Mouse (Mus musculus): ENCODE data around the gene Ankmy1.
A peak's percentile ranks its signal among the peaks of the same experiment; 100 is the strongest.

Ankmy1 gene

DNA sequence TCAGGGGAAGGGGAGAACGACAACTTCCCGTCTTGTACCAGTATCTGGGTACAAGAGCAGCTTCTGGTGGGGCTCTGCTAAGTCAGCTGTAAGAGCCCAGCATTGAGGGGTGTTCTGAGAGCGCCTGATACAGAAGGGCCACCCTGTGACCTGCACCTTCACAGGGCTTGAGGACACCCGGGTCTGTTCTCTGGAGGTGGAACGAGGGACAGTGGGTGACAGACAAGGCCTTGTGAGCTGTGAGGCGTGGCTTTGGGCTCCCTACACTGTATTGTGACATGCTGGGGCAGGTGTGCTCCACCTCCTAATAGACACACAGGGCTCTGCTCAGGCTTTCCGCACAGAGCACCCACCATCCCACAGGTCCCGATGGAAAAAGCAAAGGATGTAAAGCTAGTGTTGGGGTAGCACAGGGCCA, 9.0 kb upstream of the Ankmy1 start:
- DNase-seq (ENCODE audit: extremely low spot score, low spot score), result no peak

- peak; percentile 71 for DNase-seq (ENCODE audit: extremely low spot score, low spot score)
These were observed 8.4 kb upstream of the Ankmy1 start for GRCm38 (mm10) chr1:92910925-92911720.

DNA sequence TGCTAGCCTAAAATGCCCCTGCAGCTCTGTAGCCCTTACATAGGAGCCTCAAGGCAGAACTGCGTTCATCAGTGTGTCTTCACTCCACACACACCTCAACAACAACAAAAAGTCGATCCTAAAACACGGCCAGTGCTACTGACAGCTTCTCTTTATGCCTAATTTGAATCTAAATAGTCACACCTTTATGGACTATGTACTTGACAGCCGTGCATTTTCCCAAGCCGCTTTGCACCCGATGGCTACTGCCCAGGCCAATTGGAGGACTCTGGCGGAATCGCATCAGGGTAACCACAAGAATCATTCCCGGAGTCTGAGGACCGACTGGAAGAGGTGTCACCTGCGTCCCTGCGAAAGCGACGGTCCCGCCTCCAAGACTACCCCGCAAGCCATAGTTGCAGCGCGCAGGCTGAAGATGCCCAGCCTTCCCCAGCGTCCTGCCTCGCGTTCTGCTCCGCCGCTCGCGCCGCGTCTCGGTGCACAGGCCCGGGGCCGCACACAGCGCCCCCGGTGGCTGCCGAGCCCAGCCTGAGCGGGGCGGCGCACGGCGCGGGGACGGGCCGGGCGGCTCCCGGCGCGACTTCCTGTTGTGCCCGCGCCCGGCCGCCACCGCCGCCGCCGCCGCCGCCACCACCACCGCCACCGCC, 7.7 kb upstream of the Ankmy1 start, which contains the start of gene Rnpepl1:
Rnpepl1 (plus strand) TSS at position 545 of the 647 bp plus-strand sequence.
- DNase-seq (ENCODE audit: extremely low spot score, low spot score), result peak; percentile 74

GRCm38 (mm10) chr1:92909068-92909467, 6.4 kb upstream of the Ankmy1 start:
- DNase-seq (ENCODE audit: extremely low spot score, low spot score), result no peak

- DNase-seq (ENCODE audit: extremely low spot score, low spot score), result no peak
These were observed 6.0 kb upstream of the Ankmy1 start for GRCm38 (mm10) chr1:92908664-92909063.

- no peak for DNase-seq (ENCODE audit: extremely low spot score, low spot score)
These were observed 5.1 kb upstream of the Ankmy1 start for GRCm38 (mm10) chr1:92907632-92908360.

DNA sequence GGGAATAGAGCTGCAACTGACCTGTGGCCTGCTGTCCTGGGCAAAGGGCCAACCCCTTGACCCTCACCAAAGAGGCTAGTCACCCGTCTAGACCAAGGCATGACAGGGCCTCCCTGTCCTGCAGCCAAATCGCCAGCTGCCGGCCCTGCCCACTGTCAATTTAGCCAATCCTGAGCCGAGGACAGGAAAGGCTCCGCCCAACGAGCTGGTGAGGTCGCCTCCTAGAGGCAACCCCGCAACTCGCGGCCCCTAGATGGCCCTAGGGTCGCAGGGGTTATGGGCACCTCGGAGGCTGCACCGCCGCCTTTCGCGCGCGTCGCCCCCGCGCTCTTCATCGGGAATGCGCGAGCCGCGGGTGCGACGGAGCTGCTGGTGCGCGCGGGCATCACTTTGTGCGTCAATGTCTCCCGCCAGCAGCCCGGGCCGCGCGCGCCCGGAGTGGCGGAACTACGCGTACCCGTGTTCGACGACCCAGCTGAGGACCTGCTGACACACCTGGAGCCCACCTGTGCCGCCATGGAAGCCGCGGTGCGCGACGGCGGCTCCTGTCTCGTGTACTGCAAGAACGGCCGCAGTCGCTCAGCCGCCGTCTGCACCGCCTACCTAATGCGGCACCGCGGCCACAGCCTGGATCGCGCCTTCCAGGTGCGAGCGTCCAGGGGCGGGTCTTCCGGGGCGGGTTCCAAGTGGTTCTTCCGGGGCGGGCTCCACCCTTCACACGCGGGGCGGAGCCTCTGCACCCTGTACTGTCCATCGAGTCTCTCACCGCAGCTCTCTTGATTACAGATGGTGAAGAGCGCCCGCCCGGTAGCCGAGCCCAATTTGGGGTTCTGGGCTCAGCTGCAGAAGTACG, 4.3 kb upstream of the Ankmy1 start, which contains the start of gene Dusp28:
Dusp28 (plus strand) TSS at position 203 of the 853 bp plus-strand sequence.
- DNase-seq (ENCODE audit: extremely low spot score, low spot score), result peak; percentile 88

- no peak for DNase-seq (ENCODE audit: extremely low spot score, low spot score)
These were observed 3.1 kb upstream of the Ankmy1 start for GRCm38 (mm10) chr1:92905703-92906310.

- DNase-seq (ENCODE audit: extremely low spot score, low spot score), result no peak
These were observed 921 bp upstream of the Ankmy1 start for GRCm38 (mm10) chr1:92903627-92904026.

DNA sequence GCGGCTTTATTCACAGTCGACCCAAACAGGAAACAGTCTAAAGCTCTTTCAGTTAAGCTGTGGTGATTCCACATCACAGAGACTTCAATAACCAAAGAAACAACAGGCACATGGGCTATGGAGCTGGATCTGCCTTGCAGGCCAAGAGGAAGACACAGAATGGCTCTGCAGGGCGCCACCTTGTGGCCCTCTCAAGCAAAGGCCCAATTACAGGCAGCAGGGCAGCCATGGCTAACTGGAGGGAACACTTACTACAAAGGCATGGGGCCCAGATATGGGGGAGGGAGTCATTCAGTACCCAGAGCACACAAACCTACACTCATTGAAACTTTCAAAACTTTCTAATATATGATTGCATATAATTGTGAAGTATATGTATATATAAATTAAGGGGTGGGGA, 7.6 kb downstream of the Ankmy1 start:
- peak; percentile 81 for DNase-seq (ENCODE audit: extremely low spot score, low spot score)

DNA sequence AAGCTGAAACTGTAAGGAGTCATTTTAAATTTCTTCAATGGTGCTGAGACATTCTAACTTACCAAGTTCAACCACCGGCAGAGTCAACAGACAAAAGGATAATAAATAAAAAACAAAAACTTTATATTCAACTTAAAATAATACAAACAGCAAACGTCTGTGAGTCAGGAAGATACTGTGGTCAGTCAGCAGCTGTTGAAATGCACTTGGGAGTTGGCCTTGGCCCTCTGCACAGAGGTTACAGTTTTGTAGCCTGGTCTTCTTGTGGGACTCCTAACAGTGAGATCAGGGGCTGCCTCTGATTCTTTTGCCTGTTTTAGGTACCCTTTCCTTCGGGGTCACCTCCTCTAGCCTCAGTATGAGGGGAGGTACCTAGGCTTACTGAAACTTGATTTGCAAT, 8.8 kb downstream of the Ankmy1 start:
- no peak for DNase-seq (ENCODE audit: extremely low spot score, low spot score)

DNA sequence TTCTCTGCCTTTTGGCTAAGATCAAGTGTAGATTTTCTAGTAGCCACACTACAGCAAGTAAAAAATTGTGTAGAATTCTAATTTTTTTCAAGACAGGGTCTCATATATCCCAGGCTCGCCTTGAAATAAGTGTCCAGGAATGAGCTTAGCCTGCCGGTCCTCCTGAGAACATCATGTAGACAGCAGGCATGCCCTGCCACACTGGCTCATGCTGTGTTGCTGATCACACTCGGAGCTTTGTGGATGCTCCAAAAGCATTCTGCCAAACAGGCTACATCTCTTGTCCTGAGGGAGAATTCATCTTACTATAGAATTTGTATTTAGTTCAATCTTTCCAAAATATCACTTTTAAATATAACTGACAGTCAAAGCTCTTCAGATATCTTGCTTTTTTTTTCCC, 9.9 kb downstream of the Ankmy1 start:
- no peak for DNase-seq (ENCODE audit: extremely low spot score, low spot score)

- DNase-seq (ENCODE audit: extremely low spot score, low spot score), result no peak
These were observed 13.6 kb downstream of the Ankmy1 start for GRCm38 (mm10) chr1:92888901-92889655.

DNA sequence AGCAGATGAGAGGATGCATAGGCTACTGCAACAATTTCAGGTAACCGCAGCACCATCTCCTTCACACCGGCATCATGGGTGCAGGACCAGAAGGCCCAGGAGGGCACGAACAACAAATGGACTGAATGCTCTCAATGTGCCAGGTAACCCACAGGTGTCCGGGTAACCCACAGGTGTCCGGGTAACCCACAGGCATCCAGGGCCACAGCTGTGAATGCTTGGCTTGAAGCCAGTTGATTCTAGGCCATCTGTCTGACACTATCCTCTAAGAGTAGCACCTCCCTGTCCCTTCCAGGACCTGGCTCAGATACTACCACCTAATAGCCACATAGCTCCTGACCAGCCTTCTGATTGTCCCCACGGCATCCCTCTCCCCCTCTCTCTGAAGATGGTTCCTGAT, 20.7 kb downstream of the Ankmy1 start:
- no peak for DNase-seq (ENCODE audit: extremely low spot score, low spot score)

- no peak for DNase-seq (ENCODE audit: extremely low spot score, low spot score)
These were observed 22.6 kb downstream of the Ankmy1 start for GRCm38 (mm10) chr1:92880101-92880500.

- DNase-seq (ENCODE audit: extremely low spot score, low spot score), result no peak
These were observed 23.4 kb downstream of the Ankmy1 start for GRCm38 (mm10) chr1:92879266-92879665.

- DNase-seq (ENCODE audit: extremely low spot score, low spot score), result no peak
These were observed 24.5 kb downstream of the Ankmy1 start for GRCm38 (mm10) chr1:92878066-92878741.

DNA sequence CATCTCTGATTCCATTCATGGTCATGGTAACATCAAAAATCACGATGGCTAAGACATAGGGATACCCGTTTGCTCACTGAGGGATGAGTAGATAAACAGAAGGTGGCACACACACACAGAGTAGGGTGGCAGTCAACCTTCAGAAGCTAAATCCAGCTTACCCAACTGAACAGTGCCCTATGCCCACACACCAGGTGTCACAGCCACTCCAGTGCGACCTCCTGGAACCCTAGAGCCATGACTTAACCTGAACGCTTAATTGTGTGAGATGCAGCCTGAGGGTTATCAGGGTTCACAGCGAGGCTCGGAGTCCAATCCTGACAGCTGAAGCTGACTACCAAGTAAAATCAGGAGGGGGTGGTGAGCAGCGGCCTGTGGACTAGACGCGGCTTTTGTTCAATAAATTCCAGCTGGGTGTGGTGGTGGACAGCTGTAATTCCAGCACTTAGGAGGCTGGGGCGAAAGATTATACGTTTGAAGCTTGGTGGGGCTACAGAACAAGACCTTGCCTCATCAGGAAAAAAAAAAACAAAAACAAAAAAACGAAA, 25.2 kb downstream of the Ankmy1 start:
- no peak for DNase-seq (ENCODE audit: extremely low spot score, low spot score)

All from neural tube, embryonic 10.5 days (tissue).